Mouse (Mus musculus) neural tube, embryonic 12.5 days (tissue): Measurements from ENCODE around the gene Cr2. TPM values are rescaled to one million over a fixed set of nuclear protein-coding genes. Genes with fewer than 3 reads are reported as not detected.
A peak's percentile ranks its signal among the peaks of the same experiment; 100 is the strongest.

ENCODE experiments used
- ATAC-seq: fragments of 200-750 bp; cut with Nextera tagmentation; 2 replicates; pipeline ENCODE4 v1.8.0; 2017; ENCODE audit warnings: low read depth, mild to moderate bottlenecking, moderate TSS enrichment, moderate library complexity; ENCODE audit not compliant: low FRiP score
- H3K27ac ChIP-seq: fragments of 300-500 bp; sonication (generic); 2 replicates; pipeline ENCODE4 v1.5.1; 2016
- H3K27me3 ChIP-seq: fragments of 300-500 bp; sonication (generic); replicated peaks from 2 replicates; pipeline ENCODE4 v1.6.1; 2016; ENCODE audit warnings: mild to moderate bottlenecking
- H3K36me3 ChIP-seq: fragments of 300-500 bp; sonication (generic); 2 replicates; pipeline ENCODE4 v1.6.1; 2016; ENCODE audit warnings: mild to moderate bottlenecking
- H3K4me1 ChIP-seq: fragments of 300-500 bp; sonication (generic); 2 replicates; pipeline ENCODE4 v1.6.1; 2016
- H3K4me2 ChIP-seq: fragments of 300-500 bp; sonication (generic); replicated peaks from 2 replicates; pipeline ENCODE4 v1.6.1; 2016; ENCODE audit warnings: mild to moderate bottlenecking
- H3K4me3 ChIP-seq: fragments of 300-500 bp; sonication (generic); 2 replicates; pipeline ENCODE4 v1.5.1; 2016
- H3K9ac ChIP-seq: fragments of 300-500 bp; sonication (generic); 2 replicates; pipeline ENCODE4 v1.6.1; 2016; ENCODE audit warnings: mild to moderate bottlenecking
- H3K9me3 ChIP-seq: fragments of 300-500 bp; sonication (generic); 2 replicates; pipeline ENCODE4 v1.6.1; 2016; ENCODE audit warnings: mild to moderate bottlenecking
- WGBS: fragments of 180-500 bp; shearing (Covaris S2); methylation state at CpG from one replicate; pipeline ENCODE4 v1.1.7; 2016; 5-methylcytosine and 5-hydroxymethylcytosine counted together
- polyA plus RNA-seq: library from polyadenylated mRNA; unstranded; fragments of >200 nt; fragmentation: Nextera tagmentation; extraction: Ambion mirVana; gene quantifications from 2 replicates; pipeline ENCODE4 v1.2.1, GENCODE M21; 2016

Cr2 gene
- polyA plus RNA-seq, 1 experiment from 2014 or later = 0.24 TPM

DNA sequence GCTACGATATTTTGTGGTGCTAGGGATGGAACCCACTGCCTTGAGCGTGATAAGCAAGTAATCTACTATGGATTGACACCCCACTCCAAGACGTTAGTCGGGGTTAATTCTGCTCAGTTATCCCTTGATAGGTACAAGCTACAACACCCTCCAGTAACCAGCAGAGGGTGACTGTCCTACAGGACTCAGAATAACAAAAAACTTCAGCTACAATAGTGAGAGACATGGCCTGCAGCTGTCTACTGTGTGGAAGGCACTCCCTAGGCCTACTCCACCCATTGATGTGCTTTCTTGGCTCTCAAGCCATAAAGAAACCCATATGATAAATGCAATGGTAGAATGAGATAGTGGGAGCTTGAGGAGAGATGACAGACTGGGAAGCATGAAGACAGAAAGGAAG, 62.9 kb downstream of the Cr2 start:
- no peaks in the 10 kb centered on the region for H3K4me1 ChIP-seq
- 94% methylated on average over 4 of the region's 4 CpGs for WGBS
- H3K9ac ChIP-seq = no peak overlapping the region
- peaks cover 15% of the 10 kb centered on the region; the same call in 1 of the 2 replicates for H3K36me3 ChIP-seq
- no peak overlapping the region for H3K27ac ChIP-seq
- H3K4me2 ChIP-seq = no peak overlapping the region
- no peak overlapping the region for H3K4me3 ChIP-seq
- no peaks in the 10 kb centered on the region for H3K27me3 ChIP-seq
- no peaks in the 10 kb centered on the region for H3K9me3 ChIP-seq
- ATAC-seq = no peak

DNA sequence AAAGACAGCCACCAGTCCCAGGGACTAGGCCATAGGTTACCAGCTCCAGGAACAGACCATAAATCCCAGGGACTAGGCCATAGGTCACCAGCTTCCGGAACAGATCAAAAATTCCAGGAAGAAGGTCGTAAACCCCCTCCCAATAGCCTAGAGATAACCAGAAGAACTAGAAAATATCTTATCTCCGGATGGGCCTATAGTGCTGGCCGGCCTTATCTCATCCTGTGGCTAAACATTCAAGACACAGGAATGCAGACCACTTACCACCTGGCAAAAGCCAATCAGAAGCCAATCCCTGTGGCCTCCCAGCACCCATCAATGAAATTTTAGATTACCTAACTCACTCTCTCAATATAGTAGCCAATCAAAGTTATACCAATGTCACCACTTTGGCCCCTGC, 75.8 kb downstream of the Cr2 start:
- peaks cover 20% of the 10 kb centered on the region for H3K36me3 ChIP-seq
- H3K9me3 ChIP-seq = no peaks in the 10 kb centered on the region
- no peaks in the 10 kb centered on the region for H3K27me3 ChIP-seq

DNA sequence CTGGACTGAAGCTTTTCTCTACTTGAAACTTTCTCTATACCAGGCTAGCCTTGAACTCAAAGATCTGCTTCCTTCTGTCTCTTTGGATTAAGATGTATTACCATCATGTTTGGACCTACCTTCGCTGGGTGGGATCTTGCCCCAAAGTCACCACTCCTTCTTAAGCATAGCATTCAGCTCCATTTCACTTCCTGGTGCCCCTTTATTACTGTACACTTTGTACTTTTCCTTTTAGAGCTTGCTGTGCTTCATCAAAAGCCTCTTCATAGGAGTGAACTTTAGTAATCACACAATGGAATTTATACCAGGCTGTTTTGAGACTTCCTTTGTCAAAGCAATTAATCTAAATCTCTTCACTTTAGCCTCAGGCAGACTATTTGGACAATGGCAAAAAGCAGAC, 78.5 kb downstream of the Cr2 start:
- Histone ChIP-seq H3K4me2 (no peak overlapping the region), H3K4me1 (no peaks in the 10 kb centered on the region), H3K27me3 (no peaks in the 10 kb centered on the region), H3K36me3 (peaks cover 13% of the 10 kb centered on the region; the same call in 1 of the 2 replicates), H3K9me3 (no peaks in the 10 kb centered on the region), H3K9ac (no peak overlapping the region), H3K4me3 (no peak overlapping the region), H3K27ac (no peak overlapping the region)
- 93% methylated on average over 1 of the region's 1 CpGs for WGBS
- ATAC-seq = no peak

More for the DNA sequence above, 75.8 kb downstream of the Cr2 start:
- ATAC-seq = no peak
- H3K27ac ChIP-seq = no peak overlapping the region
- H3K4me3 ChIP-seq = no peak overlapping the region
- H3K4me1 ChIP-seq = no peaks in the 10 kb centered on the region
- WGBS = 87% methylated on average over 4 of the region's 4 CpGs
- H3K9ac ChIP-seq = no peak overlapping the region
- no peak overlapping the region for H3K4me2 ChIP-seq

GRCm38 (mm10) chr1:195092220-195092720, 84.2 kb downstream of the Cr2 start, which contains the start of gene Cd46:
TSS of gene Cd46 (minus strand) at chr1:195092249.
- peak within 1 kb of the TSS; percentile 30 for H3K4me3 ChIP-seq
- no peak within 1 kb of the TSS for H3K9ac ChIP-seq
- H3K27ac ChIP-seq = no peak within 1 kb of the TSS
- 3% methylated on average over 14 of the region's 14 CpGs for WGBS
- H3K27me3 ChIP-seq = no peaks in the 10 kb centered on the region
- no peaks in the 10 kb centered on the region for H3K9me3 ChIP-seq
- peak; percentile 92 for ATAC-seq
- H3K36me3 ChIP-seq = 0 out of 2 replicates have a peak, but pooled peaks cover 2% of the 10 kb centered on the region
- H3K4me1 ChIP-seq = peaks cover 11% of the 10 kb centered on the region
- H3K4me2 ChIP-seq = peak within 1 kb of the TSS; percentile 68

DNA sequence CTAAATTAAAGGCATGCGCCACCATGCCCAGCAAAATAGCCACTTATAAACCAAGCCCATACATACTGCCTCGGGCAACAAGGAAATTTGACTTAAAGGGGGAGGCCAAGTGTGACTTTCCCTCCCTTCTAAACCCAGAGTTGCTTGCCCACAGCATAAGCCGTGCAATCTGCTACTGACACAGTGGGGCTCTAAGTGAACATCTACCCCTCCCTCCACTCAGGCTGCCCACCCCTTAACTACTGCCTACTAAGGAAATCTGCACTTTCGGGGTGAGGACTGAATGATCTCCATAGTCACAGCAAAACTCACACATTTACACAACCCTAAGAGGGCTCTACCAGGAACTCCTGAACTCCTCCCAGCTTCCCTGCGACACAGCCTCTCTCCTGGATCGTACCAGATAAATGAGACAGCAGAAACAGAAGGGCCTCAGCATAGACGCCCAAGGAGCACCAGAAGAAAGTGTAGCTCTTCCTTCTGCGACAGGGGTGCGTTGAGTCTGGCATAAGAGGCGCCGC, 84.8 kb downstream of the Cr2 start:
- Histone ChIP-seq H3K4me2 (peak overlapping the region; percentile 68), H3K27ac (no peak overlapping the region), H3K27me3 (no peaks in the 10 kb centered on the region), H3K4me1 (peaks cover 11% of the 10 kb centered on the region), H3K9me3 (no peaks in the 10 kb centered on the region), H3K9ac (no peak overlapping the region), H3K4me3 (peak overlapping the region; percentile 30), H3K36me3 (no peaks in the 10 kb centered on the region)
- 19% methylated on average over 11 of the region's 11 CpGs for WGBS
- peak; percentile 68 for ATAC-seq

Other genes starting within 250 kb of the Cr2 start
- 48.8 and 52.1 TPM in 2 replicates for gene Cd34, start 237.9 kb downstream of the Cr2 start, polyA plus RNA-seq
- 1.2 and 1.4 TPM in 2 replicates for gene Cd46, start 84.5 kb downstream of the Cr2 start, polyA plus RNA-seq
- gene Cr1l, start 45.1 kb downstream of the Cr2 start, polyA plus RNA-seq = 37.4 and 38.9 TPM in 2 replicates